Mouse (Mus musculus) layer of hippocampus, adult 8-10 months (tissue): ENCODE measurements around the gene Alg6. TPM values are rescaled to one million over a fixed set of nuclear protein-coding genes. Genes with fewer than 3 reads are reported as not detected.

Source experiments
- DNase-seq, 2 experiments: peaks; one replicate each; pipeline ENCODE4 v3.0.0; 2022; ENCODE audit warnings: low spot score in 2 of 2
- total RNA-seq, 4 experiments: library from RNA; stranded (reverse); gene quantifications; 2 replicates each; pipeline ENCODE4 v1.2.4; 2022

The Alg6 gene
- total RNA-seq: 10 to 100 TPM in 3 of 4 experiments, 1 to 10 TPM in 1; 8.8 to 12.8 (median 12.1) TPM

DNA sequence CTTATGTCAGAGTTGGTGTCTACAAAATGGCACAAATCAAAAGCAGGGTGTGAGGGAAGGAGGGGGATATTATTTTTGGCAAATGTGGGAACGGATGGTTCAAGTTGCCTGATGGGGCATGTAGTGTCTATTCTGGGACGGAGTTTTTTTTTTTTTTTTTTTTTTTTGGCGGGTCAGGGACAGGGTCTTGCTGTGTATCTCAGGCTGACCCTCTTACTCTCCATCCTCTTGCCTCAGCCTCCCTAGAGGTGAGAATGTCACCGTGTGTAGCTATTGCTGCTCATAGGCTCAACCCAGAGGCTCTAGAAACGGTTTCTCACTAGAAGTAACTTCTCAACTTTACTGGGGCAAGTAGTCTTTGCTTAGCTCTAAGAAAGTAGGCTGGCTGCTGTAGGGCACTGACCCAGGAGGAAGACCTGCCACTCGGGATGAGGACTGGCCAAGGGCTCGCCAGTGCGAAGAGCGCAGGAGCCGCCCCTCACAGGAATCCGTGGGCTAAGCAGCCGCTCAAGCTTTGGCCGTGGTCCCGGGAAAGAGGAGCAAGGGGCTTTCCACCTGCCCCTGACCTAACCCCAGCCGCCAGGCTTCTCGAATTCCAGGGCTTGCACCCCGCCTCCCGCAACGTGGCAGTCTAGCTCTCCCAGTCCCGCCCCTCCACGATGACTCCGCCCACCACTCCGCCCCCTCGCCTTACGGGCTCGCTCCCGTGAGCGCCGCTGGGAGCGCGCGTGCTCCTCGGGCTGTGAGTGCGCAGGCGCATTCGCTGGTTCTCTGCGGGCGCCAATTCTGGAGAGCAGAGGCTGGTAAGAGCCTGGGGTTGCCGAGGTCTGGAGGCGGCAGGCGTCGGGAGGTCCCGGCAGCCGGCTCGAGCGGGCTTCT, at the start of gene Alg6:
Gene Alg6, plus strand, starts transcription at position 761 of the 879 bp plus-strand sequence.
- DNase-seq: peak; percentile 91 to 93

DNA sequence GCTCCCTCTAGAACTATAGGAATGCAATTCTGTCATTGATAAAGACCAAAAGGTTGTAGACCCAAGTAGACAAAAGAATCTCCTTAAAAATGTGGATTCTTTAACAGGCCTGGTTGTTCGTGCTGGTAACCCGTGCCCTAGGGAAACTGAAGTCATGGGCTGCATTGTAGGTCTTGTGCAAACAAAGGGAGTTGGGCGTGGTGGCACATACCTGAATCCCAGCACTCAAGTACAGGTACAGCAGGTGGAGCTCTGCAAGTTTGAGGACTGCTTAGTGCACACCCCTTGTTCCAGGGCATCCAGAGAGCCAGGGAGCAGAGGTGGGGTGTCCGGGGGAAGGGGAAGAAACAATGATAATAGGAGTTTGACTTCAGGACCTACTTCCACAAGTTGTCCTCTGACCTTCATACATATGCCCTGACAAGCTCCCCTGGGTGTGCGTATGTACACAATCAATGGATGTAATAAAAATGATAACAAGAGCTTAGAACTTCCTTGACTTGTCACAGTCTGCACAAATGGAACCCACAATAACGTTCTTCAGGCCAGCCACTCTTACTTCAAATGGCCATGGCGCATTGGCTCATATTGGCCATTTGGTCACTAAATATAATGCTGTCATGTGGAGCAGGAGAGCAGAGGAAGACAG, 45.1 kb upstream of the Alg6 start:
- DNase-seq: no peak

DNA sequence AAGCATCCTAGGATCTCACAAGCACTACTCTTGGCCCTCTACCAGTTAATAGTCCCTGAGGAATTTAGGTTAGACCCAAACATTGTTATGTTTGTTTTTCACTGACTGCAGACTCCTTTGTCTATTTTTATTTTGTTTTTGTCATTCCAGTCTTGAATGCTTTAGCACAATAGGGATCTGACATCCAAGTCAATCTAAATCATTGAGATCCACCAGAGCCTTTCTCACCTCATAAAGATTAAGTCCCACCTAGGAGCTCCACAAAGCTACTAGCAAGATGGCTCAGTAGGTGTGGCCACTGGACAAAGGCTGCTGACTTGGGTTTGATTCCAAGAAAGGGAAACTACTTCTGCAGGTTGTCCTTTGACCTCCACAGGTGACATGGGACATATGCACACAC, 40.3 kb upstream of the Alg6 start:
- no peak for DNase-seq

DNA sequence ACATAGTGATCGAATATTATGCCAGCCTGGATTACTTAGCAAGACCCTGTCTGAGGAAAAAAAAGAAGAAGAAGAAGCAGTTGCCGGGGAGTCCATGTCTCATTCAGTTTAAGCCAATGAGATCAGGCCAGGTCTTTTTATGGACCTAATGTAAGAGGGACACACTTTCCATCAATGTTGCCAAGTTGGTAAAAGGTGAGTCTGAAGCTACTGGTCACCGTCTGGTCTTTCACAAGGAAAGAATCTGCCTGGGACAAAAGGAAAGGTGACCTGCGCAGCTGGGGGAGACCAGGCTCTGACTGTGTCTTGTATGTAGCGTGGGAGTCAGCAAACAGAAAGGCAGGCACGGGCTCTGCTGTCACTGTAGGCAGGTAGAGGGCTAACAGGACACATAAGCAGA, 31.5 kb upstream of the Alg6 start:
- DNase-seq: no peak

DNA sequence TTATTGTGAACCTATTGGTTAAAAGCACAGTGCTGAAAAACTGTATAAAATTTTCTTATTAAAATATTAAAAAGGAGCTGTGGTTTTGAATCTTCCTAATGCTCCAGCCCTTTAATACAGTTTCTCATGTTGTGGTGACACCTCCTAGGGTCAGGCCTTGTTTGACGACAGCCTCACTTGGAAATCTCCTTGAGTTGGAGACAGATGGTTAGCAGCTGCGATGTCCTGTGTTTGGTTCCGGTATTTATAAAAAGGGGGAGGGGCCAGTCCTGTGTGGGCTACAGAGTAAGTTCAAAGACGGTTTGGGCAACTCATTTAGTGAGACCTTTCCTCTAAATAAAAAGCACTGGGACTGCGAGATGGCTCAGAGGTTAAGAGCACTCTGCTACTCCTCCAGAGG, 29.2 kb upstream of the Alg6 start:
- DNase-seq: no peak

DNA sequence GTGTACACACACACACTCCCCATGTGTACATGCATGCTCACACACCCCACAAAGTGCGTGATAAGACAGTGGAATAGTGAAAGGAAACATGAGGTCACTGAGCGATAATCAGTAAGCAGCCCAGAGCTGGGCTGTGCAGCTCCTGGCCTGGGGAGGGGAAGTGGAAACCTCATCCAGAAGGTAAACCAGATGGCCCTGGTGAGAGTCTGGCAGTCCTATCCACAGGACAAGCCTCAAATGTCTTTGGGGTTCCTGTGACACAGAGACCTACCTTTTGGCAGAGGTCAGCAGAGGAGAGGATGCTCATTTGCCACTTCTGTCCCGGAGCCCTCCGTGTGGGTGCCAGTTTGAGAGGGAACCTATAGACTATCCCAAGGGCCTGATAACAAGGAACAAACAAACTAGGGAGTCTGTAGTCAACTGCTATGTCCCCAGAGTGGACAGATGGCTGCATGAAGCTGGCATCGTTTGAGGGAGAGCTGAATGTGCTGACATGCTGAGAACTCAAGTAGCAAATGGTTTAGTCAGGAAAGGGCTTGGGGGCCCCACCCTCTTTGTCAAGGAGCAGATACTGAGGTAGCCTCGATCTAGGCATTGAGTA, 2.8 kb upstream of the Alg6 start:
- DNase-seq: no peak

DNA sequence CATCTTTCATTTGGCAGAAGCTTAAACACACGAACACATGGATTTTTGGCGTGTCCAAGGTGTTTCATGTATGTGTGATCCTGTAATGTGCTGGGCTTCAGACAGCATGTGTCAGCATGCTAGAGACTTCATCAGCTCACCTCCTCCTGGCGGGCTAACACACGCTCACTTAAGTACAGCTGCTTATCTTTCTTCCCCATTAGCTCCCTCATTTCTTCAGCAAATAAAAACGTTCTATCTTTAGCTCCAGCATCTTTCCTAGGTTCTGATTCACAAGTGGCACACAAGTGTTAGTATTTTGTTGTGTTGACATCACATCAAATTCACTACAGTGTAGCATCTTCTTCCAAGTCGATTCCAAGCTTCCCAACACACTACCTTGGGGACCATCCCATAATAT, 1.5 kb upstream of the Alg6 start:
- no peak for DNase-seq

DNA sequence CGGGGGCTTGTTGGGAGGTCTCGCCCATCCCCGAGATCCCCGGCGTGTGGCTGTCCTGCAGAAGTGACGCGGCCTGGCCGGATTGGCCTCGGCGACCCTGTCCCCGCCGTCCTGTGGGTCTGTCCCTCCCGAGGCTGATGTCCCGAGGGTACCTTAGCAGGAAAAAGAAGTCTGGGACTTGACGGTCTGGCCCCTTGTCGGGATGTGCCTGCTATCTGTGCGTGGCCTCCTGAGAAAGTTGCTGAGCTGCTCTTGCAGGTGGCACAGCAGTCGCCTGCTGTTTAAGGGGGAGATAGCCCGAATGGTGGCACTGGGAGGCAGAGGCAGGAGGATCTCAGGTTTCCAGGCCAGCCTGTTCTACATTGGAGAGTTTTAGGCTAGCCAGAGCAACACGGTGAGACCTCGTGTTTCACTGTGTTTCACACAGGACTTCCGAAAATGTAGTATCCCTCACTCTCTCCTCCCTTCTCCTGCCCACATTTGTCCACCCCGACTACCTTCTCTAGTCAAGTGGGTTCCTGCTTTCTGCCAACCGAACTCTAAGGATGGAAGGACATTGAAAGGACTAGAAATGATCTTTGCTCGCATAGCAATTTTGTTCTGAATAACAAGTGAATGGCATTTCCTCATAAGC, 436 bp downstream of the Alg6 start:
- no peak for DNase-seq

DNA sequence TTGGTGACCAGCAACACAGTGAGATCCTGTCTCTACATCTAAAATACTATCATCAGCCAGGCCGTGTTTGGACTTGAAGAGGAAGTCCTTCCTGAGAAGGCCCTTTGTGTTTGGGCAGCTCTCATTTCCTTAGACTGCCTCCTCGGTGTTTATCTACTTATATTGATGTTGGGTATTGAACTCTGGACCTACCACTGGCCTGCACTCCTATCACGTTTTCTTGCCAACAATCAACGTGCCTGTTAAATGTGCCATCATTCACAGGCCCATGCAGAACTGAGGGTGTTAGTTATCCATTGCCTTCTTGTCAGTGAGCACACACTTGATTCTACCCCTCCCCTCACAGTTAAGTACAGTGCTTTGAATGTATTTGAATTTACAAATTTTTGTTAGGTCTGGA, 2.4 kb downstream of the Alg6 start:
- no peak for DNase-seq

DNA sequence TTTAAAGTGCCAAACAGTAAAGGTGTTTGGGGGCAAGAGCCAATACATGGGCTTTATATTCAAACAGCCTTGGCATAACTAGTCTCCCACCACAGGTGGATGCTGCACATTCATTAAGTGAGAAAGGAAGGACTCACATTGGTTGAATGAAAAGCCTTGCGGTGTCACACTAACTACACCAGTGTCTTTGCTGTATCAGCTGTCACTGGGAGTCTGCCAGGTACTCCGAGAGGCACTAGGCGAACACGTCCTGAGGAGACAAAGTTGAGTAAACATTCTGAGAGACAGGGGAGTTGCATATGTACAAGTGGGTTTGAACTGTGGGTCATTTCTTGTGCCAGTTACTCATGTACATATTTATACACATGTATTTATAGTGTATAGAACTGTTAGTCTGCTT, 8.9 kb downstream of the Alg6 start:
- no peak for DNase-seq

DNA sequence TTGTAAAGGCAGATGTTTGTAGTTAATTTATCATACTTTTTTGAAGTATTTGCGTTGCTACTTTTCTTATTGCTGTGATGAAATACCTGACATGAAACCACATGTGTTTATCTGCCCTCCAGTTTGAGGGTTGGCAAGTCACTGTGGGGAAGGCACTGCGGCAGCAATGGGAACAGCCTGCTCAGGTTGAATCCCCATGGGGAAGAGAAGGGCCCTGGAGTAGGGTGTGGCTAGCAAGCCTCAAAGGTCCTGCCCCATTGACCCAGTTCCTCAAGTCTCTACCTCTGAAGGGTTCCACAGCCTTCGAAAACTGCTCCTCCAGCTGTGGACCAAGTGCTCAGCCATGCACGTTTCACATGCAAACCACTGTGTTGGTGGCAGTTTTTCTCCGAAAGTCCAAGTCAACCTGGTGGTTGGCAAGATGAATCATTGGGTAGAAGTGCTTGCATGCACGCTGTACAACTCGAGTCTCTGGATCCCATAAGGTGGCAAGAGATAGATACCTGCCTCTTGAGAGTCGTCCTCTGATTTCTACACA, 10.5 kb downstream of the Alg6 start:
- DNase-seq: no peak

DNA sequence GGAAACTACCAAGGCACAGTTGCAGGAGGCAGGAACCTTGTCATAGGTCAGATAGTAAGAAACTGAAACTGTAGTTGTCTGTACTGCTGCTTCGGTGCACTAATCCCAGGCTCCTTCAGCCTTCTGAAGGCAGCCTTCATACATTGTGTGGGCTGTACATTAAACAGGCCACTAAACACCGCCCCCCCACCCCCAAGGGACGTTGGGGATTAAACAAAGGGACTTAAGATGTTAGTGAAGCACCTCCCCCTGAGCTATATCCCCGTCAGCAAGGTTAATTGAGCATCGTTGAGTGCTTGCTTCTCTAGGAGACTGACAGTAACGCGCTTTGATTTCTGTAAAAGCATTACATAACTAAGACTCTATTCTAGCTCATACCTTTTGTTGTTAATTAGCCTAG, 24.4 kb downstream of the Alg6 start:
- DNase-seq: no peak

DNA sequence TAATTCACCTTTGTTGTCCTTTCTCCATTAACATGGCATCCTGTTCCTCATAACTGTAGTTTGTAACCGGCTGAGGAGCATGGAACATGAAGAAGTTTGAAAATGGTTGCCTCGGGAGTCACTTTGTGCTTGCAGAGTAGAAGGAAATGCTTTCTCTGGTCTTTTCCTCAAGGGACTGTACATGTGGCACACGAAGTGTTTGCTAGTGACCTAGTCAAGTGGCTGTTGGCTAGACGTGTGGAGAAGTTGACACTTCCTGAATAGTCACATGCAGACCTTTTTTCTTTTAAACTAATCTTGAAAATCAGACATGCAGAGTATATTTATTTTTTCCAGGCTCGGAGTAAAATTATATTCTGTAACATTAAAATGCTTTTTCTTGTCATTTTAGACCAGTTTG, 37.0 kb downstream of the Alg6 start:
- DNase-seq: no peak

DNA sequence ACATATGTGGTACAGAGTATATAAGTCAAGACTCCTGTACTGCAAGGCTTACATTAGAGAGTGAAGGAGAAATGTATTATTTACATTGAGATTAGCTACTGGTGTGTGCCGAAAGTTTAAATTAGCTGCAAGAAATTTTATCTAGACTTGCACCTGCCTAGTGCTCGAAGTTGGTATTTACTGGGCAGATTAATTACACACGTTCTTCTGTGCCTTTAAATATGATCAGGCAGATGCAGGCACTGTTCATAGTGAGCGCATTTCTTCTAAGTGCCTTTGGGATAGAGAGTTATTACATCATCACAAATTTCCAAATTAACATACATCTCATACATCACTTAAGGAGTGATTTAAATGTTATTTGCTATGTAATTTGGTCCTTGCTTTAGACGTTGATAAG, 50.8 kb downstream of the Alg6 start:
- no peak for DNase-seq

DNA sequence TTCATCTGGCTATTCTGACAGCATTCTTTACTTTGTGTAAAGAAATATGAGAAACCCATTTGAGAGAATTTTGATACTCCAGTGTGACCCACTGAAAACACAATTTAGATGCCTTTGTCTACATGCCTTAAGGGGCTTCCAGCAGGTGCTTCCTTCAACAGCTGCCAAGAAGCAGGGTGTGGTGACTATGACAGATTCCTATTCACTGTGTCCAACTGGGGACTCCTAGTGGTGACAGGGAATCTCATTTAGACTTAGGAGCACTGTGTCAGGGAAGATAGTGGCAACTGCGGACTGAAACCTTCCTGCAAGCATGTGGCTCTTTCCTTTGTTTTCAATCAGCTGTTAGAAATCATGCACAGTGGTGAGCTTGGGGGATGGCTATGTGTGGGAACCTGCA, 51.3 kb downstream of the Alg6 start:
- no peak for DNase-seq

DNA sequence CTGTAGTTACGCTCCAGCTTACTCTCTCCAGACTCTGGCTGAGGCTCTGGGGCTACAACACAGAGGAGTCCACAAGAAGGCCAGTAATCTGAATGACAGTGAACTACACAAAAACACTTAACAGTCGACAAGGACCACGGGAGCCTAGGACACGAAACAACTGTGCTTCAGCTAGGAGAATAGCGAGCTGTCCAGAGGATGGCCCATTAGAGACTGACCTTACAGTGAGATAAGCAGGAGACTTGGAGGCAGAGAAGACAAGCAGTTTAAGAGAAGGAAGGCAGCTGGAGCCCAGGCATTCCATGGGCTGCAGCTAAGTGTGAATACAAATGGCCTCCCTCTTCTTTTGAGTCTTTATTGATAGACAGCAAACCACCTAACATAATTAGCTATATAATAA, 55.1 kb downstream of the Alg6 start:
- no peak for DNase-seq

DNA sequence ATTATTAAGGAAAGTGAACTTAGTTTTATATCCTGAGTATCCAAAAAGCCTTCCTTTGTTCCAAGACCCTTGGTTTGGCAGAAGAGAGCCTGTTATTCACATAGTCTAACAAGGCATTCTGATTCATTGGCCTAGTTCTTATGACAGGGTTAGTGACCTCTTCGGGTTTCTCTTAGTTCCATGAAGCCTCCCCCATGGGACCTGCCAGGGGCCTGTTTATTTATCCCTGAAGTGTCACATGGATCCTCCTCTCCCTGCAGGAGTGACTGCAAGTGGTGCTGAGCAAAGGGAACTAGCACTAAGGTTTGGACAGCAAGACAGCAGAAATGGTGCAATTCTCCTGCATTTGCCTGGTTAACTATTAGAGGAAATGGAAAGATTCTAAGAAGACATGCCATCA, 57.6 kb downstream of the Alg6 start:
- no peak for DNase-seq

DNA sequence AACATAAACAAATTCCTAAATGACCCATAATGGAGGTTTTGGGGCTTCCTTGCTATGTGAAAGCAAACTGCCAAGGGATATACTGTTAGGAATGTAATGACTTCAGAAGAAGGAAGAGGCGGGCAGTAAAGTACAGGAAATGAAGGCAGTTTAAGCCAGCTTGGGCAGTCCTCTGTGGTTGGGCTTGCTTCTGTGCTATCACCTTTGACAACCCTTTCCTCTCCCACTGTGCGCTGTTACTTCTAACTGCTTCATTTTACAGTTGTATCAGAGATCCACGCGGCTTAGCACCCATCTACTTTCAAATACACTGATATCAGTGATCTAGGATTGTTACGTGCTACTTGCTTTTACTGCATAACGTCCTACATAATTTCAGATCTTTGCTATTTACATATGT, 76.9 kb downstream of the Alg6 start:
- no peak for DNase-seq
